Mouse (Mus musculus): ENCODE measurements around the gene Sox6.

DNA sequence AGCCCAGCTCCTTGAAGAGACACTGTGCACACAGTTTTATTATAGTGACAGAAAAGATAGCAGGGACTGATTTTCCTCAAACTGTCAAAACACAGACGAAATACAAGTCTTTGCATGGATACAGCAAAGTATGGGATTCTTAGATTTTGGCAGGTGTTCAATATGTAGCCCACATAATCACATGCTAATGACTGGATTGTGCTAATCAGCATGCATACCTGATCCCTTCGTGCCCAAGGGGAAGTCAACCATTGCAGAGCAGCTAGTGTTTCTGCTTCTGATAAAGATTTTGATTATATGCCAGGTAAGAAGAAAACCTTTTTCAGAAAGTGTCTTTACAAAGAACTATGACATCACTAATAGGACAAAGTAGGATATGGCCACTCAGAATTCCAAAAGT, 245.8 kb downstream of the Sox6 start:
- TF ChIP-seq POLR2A (IDR thresholded peaks at IDR 0.05; ENCODE audit: borderline replicate concordance, low read depth, low read length) (no peak), CTCF (IDR thresholded peaks at IDR 0.05; ENCODE audit: low read depth, low read length) (no peak)
